Mouse (Mus musculus) A20 (cell line): ENCODE measurements at regions not wholly inside any gene's neighbourhood (a gene's known extent, or its start where the extent isn't known, plus 50 kb on each side); places are given as distances from the start of the nearest gene placed in this dataset.

Experiments used
- DNase-seq: peaks from one replicate; pipeline ENCODE4 v3.0.0-alpha.2; 2011; ENCODE audit warnings: low read depth, low spot score

DNA sequence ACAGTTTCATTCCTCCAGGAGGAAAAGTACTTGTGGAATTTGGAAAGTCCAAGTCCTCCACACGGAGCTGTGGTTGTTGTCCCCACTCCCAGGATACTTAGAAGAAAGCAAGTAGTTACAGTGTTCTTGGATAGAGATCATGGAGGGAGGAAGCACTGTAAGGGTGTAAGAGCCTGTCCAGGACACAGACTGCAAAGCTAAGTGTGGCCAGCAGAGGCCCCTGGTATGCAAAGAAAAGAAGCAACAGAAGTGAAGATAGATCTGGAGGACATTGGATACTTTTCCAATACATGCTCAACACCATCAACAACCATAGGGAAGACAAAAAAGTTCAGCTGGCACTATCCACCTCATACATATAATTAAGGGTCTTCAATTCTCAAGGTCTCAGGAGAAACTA, 197.4 kb downstream of the Meis1 start:
- no peak for DNase-seq

DNA sequence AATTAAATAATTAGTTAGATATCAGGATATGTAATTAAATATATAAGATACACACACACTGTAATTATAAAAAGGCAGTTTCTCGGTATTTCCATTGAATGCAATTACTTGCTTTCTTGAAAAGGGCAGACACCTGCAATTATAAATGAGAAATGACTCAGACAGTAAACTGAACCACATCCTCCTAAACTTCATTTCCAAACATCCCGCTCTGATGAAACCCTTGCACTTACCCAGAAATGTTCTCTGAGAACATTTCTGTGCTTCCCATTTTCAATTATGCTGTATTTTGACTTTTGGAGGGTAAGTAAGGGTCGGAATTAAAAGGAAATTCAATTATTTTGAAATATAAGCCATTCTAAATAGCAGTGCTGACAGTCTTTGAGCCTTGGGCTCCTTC, 204.7 kb downstream of the Meis1 start:
- no peak for DNase-seq

DNA sequence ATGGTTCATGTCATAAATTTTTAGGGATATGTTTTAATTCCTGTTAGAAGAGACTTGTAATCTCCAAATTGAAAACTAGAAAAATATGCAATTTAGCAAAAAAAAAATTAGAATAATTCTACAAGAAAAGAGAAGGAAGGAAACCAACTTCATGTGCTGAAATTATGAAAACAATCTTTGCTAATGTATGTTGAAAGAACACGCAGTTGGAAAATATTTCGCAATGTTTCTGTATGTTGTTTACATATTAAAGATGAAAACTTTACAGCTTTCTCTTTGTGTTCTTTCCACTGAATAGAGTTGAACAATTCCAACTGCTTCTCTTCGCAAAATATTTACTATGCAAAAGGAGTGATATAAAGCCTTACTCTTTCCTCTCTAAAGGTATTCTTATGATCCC, 251.3 kb downstream of the Meis1 start:
- no peak for DNase-seq

DNA sequence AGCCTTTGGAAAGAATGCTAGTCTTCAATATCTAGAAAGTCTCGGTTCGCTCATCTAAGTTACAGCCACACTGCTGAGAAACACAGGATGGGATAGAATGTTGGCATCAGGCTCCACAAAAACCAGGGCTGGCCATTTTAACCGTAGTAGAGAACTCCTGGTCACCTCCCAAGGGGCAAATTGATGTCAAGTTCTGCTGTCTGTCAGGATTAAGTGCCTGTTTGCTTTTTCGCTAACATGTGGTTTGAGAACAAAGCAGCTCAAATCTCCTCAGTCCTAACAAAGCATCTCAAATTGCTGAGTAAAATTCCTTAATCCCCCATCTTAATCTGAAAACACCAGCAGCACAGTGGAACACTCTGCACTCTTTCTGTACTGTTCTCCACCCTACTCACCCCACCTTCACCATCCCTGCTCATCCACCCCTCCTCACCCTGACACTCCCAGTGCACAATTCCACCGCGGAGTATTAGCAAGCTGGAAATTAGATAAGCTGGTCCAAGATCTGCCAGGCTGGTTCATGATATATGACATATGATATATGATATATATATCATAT, 252.2 kb downstream of the Meis1 start:
- no peak for DNase-seq

DNA sequence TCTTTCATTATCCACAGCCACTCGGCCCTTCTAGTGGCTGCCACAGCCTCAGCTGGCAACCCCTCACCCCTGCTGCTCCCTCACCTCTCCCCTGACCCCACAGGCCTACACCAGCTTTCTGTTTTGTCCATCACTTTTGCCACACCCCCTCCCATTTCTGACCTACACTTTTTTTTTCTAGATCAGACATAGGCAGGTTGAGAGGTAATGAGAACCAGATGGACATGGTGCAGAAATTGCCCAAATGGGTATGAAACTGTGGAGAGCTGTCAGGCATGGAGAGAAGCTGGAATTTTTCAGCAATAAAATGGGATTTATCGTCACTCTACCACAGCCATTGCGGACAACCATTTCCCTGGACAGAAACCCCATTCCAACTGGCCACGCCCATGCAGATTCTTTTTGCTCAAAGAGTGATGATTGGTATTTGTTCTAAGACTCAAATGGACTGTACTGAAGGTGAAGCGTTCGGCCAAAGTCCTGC, 260.2 kb downstream of the Meis1 start:
- no peak for DNase-seq

DNA sequence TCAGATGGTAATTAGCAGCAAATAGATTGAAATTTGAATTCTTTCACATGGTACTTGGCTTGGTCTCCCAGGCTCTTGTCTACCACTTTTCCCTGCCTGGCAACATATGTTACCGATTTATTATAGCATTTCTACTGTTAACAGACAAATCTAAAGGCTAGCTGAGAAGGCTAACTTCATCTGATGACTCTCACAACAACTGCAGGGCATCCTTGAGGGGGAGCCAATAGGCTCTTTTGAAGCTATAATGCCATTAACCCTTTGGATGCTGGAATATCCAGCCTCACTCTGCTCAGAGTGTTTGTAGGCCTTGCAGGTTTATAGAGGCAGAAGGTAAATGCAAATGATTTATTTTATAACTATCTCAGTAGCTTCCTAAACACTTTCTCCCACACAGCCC, 262.2 kb downstream of the Meis1 start:
- no peak for DNase-seq

DNA sequence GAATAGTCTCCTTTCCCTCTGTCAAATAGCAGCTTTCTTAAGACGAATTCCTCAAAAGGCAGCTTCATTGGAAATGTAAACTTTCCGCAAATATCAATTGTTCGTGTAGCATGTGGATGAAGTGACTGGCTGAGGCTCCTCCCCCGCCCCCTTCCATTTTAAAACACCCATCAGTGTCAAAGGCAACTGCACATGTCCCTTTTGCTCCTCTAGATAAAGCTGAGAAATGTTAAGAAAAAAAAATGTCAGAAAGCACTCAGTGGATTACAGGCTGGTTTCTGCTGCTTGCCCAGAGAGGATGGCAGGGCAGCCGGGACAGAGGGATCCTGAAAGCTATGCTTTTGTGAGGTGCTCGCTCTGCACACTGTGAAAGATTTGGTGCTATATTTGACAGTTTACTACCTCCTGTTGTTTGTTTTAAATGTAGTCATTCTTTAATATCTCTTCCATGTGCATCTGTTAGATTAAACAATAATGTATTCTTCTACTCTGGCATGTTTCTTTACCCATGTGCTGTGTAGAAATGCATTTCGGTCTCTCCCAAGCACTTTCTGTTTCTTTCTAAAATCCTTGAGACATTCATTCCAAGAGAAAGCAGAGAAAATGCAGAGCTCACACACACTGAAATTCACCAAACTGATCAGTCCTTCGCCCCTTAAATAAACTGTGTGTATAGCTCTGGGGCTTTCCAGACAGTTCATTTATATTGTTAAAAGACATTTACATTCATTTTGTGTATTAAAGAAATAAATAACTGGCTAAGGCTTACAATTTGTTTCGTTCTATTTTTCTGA, 263.9 kb downstream of the Meis1 start:
- DNase-seq, result no peak

DNA sequence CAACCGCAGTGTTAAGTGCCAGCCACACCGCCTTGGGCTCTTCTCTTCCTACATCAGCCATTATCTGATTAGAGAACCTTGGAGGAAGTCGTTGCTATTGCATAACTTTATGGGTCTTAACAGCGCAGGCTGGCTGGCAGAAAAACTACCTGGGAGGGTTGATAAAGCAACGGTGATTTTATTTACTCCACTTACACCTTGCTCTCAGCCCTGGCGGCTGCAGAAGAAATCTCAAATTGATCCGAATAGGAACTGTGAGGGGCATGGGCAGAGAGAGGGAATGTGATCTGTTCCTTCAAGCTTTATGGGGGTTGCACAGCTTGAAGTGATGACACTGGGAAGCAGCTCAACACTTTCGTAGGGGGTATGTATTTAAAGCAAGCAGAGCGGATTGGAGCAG, 264.9 kb downstream of the Meis1 start:
- no peak for DNase-seq

DNA sequence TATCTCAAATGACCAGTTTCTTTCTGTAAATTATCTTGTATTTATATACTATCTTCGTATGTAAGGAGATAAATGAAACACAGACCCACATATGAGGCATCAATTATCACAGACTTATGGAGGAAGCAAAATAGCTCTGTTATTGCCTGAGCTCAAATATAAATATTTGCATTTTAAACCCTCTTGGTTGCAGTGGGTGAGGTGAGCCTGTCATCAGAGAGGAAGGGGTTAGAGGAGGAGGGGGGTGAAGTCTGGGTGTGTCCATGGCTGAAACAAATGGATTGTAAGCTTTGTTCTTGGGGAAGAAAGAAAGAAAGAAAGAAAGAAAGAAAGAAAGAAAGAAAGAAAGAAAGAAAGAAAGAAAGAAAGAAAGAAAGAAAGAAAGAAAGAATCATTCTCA, 265.5 kb downstream of the Meis1 start:
- no peak for DNase-seq

DNA sequence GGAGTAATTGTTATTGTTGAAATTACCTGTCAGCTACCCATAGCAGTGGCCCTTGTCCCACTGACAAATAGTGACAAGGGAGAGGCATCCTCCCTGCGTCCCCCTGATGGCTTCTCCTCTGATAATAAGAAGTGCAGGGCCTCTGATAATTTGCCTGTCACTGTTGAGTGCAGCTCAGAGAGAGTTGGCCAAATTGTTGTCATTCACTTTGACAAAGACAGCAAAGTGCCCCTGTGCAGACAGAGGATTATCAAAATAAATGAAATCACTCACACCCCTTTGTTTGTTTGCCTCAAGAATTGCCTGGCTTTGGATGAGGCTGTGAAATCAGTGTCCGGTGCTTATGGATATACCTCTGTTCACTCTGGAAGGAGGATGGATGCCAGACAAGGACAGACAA, 266.3 kb downstream of the Meis1 start:
- no peak for DNase-seq

DNA sequence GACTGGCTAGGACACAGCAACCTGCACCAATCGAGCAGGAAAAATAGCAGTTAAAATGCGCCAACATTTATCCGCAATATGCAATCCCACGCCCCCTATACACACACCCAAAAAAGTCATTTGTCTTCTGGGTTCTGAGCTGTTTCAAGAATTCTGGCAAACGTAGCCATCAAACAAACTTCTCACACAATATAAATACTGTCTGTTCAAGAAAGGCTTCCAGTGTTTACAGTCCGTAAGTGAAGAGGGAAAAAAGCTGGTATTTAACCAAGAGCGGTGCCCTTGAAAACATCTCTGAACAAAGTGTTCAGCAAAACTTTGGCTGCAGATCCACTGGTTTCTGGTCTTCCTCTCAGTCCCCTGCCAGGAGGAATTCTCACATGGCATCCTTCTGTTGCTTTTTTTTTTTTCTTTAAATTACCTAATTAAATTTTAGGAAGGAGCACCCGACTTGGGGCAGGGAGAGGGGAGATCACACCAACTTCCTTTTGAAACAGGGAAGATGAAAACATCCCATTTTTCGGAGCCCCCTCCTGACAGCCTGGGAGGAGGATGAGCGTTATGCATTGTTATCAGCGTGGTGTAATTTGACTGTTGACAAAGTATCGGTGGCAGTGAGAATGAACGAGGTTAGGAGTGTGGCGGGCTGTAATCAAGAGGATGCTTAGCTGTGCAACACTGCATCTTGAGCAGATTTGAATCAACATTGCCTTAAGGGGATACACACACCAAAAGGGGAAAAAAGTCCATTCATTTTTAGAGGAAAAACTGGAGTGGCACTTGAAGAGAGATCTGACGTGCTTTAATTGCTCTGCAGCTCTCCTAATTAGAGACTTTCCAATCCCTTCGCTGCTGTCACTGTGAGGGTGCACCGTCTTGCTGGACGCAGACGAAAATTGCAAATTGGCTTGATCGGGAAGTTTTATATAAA, 267.6 kb downstream of the Meis1 start:
- no peak for DNase-seq

DNA sequence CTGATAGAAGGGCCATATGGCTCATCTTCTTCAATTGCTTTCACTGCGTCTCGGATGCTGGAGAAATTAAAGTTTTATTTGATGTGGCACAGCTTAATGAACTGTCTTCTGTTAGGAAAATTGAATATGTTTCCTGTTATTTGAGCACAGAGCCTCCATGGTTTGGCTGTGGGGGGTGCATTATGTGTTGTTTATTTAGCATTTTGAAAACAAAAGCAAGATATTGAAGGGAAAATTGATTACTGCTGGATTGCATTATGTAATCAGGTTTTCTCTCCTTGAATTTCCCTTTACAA, 268.8 kb downstream of the Meis1 start:
- DNase-seq, result no peak

DNA sequence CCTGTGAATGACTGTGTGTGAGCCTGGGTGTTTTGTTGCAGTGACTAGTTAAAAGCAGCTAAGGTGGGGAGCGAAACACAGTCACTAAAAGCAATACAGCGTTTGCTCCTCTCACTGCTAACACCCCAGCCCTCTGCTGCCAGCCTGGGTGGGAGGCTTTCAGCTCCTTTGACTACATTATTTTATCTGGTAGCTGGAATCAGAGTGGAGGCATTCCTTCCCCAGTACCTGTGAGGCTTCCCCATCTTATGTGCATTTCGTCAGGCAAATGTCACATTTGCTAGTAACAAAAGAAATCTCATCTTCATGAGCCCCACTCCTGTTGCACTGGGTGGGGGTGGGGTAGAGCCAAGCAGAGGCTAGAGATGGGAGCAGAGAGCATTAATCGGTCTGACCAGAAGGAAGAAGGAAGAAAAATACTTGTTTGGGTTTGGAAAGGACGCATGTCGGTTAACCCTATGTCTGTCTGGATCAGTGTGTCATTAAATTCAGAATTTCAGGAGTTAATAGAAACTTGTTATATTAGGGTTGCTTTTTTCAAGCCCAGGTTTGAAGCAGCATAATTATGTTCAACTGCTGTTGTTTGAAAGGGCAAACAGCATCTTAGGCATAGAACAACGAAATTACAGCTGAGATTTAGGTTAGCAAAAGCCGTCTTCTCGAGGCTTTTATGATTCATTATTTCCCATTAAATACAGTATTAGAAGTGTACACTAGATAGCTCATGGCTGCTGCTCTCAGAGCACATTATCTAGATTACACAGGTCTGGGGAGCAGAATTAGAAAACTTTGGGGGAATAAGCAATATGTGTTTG, 269.3 kb downstream of the Meis1 start:
- DNase-seq, result no peak

DNA sequence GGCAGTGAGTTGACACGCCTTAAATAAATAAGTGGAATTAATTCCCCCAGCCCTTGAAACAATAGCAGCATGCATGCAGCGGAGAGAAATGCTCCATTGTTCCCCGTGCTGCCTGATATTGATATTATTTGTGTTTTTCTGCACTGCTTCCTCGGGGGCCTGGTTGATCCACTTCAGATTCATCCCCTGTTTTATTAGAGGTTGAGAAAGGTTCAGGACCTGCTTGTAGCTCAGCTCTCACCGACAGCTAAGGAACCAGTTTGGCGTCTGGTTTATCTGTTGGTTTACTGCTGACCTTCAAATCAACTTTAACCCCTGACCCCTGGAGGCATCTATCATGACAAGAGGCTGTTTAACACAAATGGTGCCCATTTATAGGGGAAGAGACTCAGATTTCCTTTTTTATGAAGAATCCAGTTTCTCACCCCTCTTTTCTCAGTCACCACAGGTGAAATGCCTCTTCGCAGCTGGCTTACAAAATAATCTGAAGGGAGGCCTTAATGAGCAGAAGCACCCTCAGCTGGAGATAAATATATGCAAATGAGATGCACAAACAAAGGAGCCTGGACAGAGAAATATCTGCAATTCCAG, 270.8 kb downstream of the Meis1 start:
- DNase-seq, result no peak

DNA sequence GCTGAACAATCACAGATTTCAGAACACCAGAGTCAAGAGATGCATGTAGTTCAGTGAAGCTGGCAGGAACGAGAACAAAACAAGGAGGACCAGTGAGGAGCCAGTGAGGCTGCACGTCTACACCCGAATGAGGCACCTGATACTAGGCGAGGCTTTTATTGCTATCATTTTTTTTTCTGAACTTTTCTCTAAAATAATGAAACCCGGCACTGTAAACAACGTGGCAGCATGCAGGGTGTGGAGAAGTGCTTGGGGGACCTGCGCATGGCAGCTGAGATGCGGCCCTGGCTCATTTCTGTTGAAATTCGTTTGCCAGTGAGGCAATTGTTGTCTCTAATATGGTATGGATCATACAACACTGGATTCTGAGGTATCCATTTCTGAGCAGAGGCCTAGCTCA, 271.4 kb downstream of the Meis1 start:
- no peak for DNase-seq

DNA sequence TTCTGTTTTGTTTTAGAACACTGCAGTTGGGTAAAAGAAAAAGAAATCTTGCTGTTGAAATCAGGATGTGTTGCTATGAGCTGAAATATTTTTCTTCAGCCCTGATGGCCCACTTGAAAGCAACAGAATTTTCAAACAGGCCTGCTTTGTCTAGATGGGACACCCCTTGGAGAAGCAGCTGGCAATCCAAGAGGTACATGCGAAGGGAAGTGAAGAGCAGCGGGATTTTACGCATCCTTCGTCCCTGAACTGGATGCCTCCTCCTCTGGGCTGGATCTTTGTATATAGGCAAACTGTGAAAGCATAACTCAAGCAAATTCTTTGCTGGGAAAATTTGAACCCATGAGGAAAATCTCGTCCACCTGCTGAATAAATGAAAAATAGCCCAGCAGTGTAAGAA, 272.3 kb downstream of the Meis1 start:
- no peak for DNase-seq

DNA sequence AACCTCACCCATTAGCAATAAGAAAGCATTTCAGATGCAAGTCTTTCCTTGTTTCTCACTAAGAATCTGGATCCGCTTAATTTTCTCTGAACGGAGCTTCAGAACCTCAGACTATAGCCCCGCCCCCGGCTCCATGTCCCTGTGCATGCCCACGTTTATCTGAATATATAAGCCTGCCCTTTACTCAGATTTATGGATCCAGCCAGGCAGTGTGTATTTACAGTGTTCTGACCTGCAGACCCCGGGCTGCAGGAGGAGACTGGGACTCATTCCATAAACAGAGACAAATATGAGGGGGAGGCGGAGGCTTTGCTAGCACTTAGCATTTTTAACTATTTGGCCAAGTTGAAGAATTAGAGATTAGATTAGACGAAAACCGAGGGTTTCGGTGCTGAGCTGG, 272.9 kb downstream of the Meis1 start:
- no peak for DNase-seq

DNA sequence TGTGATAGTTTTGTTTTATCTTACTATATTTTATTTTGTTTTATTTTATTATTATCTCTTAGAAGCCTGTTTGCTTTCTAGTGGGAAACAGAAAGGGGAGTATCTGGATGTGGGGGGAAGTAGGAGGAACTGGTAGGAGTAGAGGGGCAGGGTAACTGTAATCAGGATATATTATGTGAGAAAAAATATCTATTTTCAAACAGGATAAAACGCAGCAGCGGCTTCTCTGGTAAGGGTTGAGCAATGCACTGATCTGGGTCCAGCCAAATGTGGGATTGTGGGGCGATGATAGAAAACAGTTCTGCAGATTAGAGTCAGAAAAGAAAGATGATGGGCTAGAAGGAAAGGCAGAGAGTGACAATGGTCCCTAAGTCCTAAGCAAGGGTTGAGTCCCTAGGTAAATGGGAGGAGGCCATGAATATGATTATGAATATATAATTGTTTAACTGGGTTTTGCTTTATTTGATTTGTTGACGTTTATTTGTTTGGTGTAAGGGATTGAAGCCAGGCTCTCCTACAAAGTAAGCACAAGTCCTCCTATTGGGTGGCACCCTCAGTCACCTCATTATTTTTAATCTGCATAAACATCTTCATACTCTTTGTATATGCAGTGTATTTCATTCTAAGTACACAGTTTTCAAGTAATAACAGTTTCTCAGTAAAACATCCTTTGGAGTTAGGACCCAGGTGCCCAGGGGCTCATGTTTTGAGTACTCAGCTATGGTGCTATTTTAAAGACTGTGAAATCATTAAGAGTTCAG, 283.7 kb downstream of the Meis1 start:
- no peak for DNase-seq

DNA sequence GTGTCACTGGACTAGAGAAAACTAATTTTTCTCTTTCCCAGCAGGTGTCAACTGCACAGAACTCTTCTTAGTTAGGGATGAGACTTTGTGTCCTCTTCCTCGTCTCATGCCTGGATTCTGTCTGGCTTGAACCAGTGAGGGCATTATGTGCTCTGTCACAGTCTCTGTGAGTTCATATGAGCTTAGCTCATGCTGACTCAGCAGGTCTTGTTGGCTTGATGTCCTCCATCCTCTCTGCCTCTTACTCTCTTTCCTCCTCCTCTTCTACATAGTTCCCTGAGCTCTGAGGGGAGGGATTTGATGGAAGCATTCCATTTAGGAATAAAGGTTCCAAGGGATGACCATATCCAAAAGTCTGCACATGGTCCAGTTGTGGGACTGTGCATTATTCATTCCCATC, 284.7 kb downstream of the Meis1 start:
- DNase-seq, result no peak

DNA sequence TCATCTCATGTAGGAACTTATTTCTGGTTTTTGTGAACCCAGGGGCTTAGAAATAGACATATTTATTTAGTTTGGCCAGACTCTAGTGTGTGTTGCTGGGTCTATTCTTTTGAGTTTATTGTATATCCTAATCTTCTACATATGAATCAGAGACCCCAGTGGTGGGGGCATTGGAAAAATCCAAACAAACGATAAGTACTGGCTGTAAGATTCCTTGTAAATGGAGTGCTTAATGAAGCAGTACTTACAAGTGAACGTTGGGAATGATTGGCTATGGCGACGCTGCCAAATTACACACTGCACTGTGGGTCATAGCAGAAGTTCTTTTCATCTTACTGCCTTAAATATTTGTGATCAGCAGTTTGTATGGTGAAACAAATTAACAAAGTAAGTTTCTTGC, 289.0 kb downstream of the Meis1 start:
- no peak for DNase-seq

DNA sequence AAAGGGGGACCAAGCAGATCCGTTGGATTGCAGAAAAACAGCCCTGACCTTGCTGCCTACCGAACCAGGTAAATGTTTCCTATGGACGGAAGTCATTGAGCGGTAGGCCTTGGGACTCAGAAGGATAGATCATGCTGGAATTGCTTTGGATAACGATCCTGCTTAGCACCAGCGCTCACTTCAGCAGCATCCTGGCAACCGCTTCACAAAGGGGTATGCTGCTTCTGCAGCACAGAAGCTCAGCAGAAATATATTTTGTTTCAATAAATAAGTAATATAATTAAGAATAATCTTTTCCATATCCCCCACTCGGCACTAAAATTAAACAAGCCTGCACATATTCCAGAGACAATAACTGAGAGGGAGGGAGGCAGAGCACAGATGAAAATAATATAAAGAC, 296.0 kb downstream of the Meis1 start:
- DNase-seq, result no peak
